Mouse (Mus musculus) lung, embryonic 15.5 days (tissue): ENCODE results near the gene Kank4. TPM values are rescaled to one million over a fixed set of nuclear protein-coding genes. Genes with fewer than 3 reads are reported as not detected.

ENCODE experiments used
- ATAC-seq: fragments of 200-750 bp; cut with Nextera tagmentation; 2 replicates; pipeline ENCODE4 v1.8.0; 2017; ENCODE audit warnings: moderate number of reproducible peaks, borderline replicate concordance; ENCODE audit not compliant: low FRiP score, low TSS enrichment; ENCODE audit errors: extremely low read depth
- H3K27ac ChIP-seq: fragments of 300-500 bp; sonication (generic); 2 replicates; pipeline ENCODE4 v1.5.1; 2015; ENCODE audit warnings: moderate library complexity, mild to moderate bottlenecking, inconsistent platforms
- H3K27me3 ChIP-seq: fragments of 300-500 bp; sonication (generic); 2 replicates; pipeline ENCODE4 v1.6.1; 2015; ENCODE audit warnings: inconsistent platforms
- H3K36me3 ChIP-seq: fragments of 300-500 bp; sonication (generic); 2 replicates; pipeline ENCODE4 v1.6.1; 2015; ENCODE audit warnings: inconsistent platforms
- H3K4me1 ChIP-seq: fragments of 300-500 bp; sonication (generic); 2 replicates; pipeline ENCODE4 v1.6.1; 2015; ENCODE audit warnings: inconsistent platforms
- H3K4me2 ChIP-seq: fragments of 300-500 bp; sonication (generic); 2 replicates; pipeline ENCODE4 v1.6.1; 2015; ENCODE audit warnings: inconsistent platforms, mild to moderate bottlenecking, moderate library complexity
- H3K4me3 ChIP-seq: fragments of 300-500 bp; sonication (generic); 2 replicates; pipeline ENCODE4 v1.5.1; 2015; ENCODE audit warnings: mild to moderate bottlenecking, inconsistent platforms
- H3K9ac ChIP-seq: fragments of 300-500 bp; sonication (generic); 2 replicates; pipeline ENCODE4 v1.6.1; 2015; ENCODE audit warnings: inconsistent platforms
- H3K9me3 ChIP-seq: fragments of 300-500 bp; sonication (generic); 2 replicates; pipeline ENCODE4 v1.6.1; 2016; ENCODE audit warnings: inconsistent platforms
- WGBS: fragments of 180-500 bp; shearing (Covaris S2); methylation state at CpG from one replicate; pipeline ENCODE4 v1.1.7; 2015; 5-methylcytosine and 5-hydroxymethylcytosine counted together
- polyA plus RNA-seq: library from polyadenylated mRNA; unstranded; fragments of >200 nt; fragmentation: Nextera tagmentation; extraction: Ambion mirVana; gene quantifications from 2 replicates; pipeline ENCODE4 v1.2.1, GENCODE M21; 2015

The Kank4 gene
- polyA plus RNA-seq, 1 experiment from 2014 or later: 3.7 TPM

- WGBS: 88% methylated on average over 9 of the region's 9 CpGs
- Histone ChIP-seq H3K9me3 (no peaks in the 10 kb centered on the region), H3K27ac (no peak overlapping the region), H3K4me1 (peaks cover 66% of the 10 kb centered on the region), H3K36me3 (no peaks in the 10 kb centered on the region), H3K4me2 (no peak overlapping the region), H3K27me3 (no peaks in the 10 kb centered on the region), H3K9ac (no peak overlapping the region), H3K4me3 (no peak overlapping the region)
- no peak for ATAC-seq
Observed at GRCm38 (mm10) chr4:98793486-98793885, 23.9 kb downstream of the Kank4 start.

- Histone ChIP-seq H3K27me3 (no peaks in the 10 kb centered on the region), H3K4me3 (no peak overlapping the region), H3K36me3 (no peaks in the 10 kb centered on the region), H3K4me2 (no peak overlapping the region), H3K9me3 (no peaks in the 10 kb centered on the region), H3K4me1 (peaks cover 41% of the 10 kb centered on the region), H3K9ac (no peak overlapping the region), H3K27ac (peak overlapping the region; percentile 82; the same call in 1 of the 2 replicates)
- 67% methylated on average over 1 of the region's 1 CpGs for WGBS
- no peak for ATAC-seq
Observed at GRCm38 (mm10) chr4:98790721-98791120, 26.6 kb downstream of the Kank4 start.

DNA sequence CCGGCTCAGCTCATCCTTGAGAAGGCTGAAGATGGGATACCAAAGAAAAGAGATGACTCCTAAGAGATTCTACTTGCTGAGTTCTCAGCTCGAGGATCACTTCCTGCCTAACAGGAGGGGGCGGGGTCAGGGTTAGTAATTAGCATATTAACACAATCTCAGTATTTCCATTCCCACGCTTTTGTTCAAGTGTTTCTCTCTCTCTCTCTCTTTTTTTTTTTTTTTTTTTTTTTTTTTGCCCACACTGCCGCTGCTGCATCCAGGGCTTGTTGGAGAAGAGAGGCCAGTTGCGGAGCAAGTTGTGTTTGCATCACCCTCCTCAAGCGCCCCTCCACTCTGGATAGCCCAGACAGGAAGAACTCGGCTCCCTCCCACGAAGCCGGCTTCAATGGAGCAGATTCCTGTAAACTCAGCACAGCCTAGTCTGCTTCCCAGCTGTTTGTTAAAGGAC lies 27.5 kb downstream of the Kank4 start:
- H3K4me3 ChIP-seq: peak overlapping the region; percentile 6
- peak; percentile 39; the same call in 1 of the 2 replicates for ATAC-seq
- H3K27ac ChIP-seq: peak overlapping the region; percentile 82
- no peaks in the 10 kb centered on the region for H3K27me3 ChIP-seq
- WGBS: under 1% methylated on average over 10 of the region's 10 CpGs
- H3K9ac ChIP-seq: no peak overlapping the region; the same call in 1 of the 2 replicates
- H3K9me3 ChIP-seq: no peaks in the 10 kb centered on the region
- H3K4me2 ChIP-seq: peak overlapping the region; percentile 51
- peaks cover 2% of the 10 kb centered on the region; the same call in 1 of the 2 replicates for H3K36me3 ChIP-seq
- H3K4me1 ChIP-seq: peaks cover 32% of the 10 kb centered on the region

DNA sequence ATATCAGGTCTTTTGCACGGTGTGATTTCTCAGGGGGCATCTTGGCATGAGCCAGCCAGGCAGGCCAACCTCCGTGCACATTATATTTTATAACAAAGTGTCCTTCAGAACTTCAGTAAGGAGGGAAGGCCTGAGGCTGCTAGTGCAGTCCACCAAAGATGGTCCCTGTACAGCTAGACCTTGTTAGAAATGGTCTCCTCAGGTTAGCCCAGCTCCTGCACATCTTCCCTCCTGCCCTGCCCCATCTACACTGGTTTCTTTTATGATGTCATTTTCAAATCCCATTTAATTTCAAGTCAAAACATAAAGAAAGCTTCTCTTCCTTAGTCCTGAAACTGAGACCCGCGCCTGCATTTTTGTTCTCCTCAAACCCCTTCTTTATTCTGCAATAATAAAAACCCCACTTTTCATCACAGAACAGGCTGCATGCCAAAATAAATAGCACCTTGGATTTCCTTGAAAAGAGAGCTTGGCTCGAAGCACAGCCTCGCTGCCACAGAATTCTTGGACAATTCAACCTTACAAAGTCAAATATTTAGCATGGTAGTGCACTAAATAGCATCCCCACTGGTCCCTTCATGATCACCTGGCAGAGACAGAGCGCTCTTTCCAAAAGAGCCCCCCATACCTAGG lies 28.1 kb downstream of the Kank4 start:
- Histone ChIP-seq H3K9ac (no peak overlapping the region), H3K27ac (peak overlapping the region; percentile 82)
- no peak; the same call in 1 of the 2 replicates for ATAC-seq

DNA sequence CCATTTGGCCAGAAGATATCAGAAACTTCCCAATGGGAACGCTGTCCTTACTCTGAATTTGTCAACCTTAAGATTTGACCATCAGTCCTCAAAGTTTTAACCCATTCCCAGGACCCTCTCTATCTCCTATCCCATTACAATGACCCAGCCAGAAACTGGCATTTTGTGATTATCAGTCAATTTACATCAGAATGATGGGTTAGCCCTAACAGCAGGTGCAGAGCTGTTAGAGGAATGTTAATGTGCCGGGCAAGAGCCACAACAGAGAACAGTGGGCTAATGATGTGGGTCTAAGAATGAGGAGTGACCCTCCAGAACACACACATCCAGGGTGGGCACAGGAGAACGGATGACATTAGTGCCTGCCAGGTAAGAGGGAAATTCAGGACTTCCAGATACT lies 31.1 kb downstream of the Kank4 start:
- Histone ChIP-seq H3K27me3 (no peaks in the 10 kb centered on the region), H3K4me1 (peaks cover 28% of the 10 kb centered on the region), H3K4me3 (no peak overlapping the region), H3K9me3 (no peaks in the 10 kb centered on the region), H3K4me2 (no peak overlapping the region), H3K27ac (no peak overlapping the region), H3K9ac (no peak overlapping the region), H3K36me3 (peaks cover 8% of the 10 kb centered on the region; the same call in 1 of the 2 replicates)
- ATAC-seq: no peak
- 53% methylated on average over 3 of the region's 3 CpGs for WGBS

More for the DNA sequence above, 28.1 kb downstream of the Kank4 start:
- peak overlapping the region; percentile 51 for H3K4me2 ChIP-seq
- H3K27me3 ChIP-seq: no peaks in the 10 kb centered on the region
- peak overlapping the region; percentile 6 for H3K4me3 ChIP-seq
- H3K9me3 ChIP-seq: no peaks in the 10 kb centered on the region
- H3K36me3 ChIP-seq: peaks cover 8% of the 10 kb centered on the region; the same call in 1 of the 2 replicates
- WGBS: 46% methylated on average over 7 of the region's 7 CpGs
- peaks cover 28% of the 10 kb centered on the region for H3K4me1 ChIP-seq

DNA sequence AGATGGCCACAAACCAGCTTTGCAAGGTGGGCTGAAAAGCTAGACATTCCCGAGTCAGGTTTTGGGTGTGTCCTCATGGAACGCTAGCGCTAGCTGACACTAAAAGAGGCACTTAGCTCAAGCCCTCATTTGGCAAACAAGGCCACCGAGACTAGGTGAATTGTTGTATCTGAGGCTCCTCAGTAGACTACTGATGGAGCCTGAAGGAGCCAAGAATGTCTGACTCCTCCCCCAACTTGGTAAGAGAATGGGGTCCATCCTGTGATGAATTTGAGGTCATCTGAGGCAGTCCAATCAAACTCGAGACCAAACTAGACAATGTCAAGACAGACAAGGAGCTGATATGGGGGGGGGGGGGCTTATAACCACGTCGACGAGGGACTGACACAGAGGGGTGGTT lies 31.5 kb downstream of the Kank4 start:
- Histone ChIP-seq H3K9me3 (no peaks in the 10 kb centered on the region), H3K4me1 (peaks cover 24% of the 10 kb centered on the region), H3K27me3 (no peaks in the 10 kb centered on the region), H3K36me3 (peaks cover 8% of the 10 kb centered on the region; the same call in 1 of the 2 replicates), H3K4me2 (no peak overlapping the region), H3K27ac (no peak overlapping the region; the same call in 1 of the 2 replicates), H3K9ac (no peak overlapping the region), H3K4me3 (no peak overlapping the region)
- no peak for ATAC-seq
- 40% methylated on average over 8 of the region's 8 CpGs for WGBS

DNA sequence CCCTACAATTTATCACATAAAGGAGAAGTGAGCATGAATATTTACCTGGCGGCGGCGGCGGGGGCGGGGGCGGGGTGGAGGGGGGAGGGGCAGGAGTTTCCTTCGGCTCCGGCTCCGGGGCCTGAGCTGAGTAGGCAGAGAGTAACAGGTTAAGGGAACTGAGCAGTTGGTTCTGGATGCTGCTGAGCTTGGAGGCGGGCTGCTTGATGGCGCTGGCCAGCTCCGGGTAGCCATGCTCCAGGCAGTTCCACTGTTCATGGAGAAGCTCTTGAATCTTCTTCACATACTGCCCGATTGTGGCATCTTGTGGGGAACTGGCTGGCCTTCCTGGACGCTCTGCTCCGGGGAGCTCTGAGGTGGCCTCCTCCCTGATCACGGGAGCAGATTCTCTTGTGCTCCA lies 39.1 kb downstream of the Kank4 start:
- Histone ChIP-seq H3K27me3 (no peaks in the 10 kb centered on the region), H3K4me1 (peaks cover 12% of the 10 kb centered on the region), H3K4me3 (no peak overlapping the region), H3K4me2 (no peak overlapping the region), H3K36me3 (peaks cover 12% of the 10 kb centered on the region; the same call in 1 of the 2 replicates), H3K9me3 (no peaks in the 10 kb centered on the region), H3K27ac (no peak overlapping the region), H3K9ac (no peak overlapping the region)
- ATAC-seq: no peak
- 28% methylated on average over 16 of the region's 16 CpGs for WGBS

- H3K4me3 ChIP-seq: no peak overlapping the region
- no peak overlapping the region for H3K9ac ChIP-seq
- no peaks in the 10 kb centered on the region for H3K9me3 ChIP-seq
- peaks cover 12% of the 10 kb centered on the region for H3K4me1 ChIP-seq
- no peak overlapping the region for H3K4me2 ChIP-seq
- H3K36me3 ChIP-seq: peaks cover 15% of the 10 kb centered on the region; the same call in 1 of the 2 replicates
- H3K27ac ChIP-seq: no peak overlapping the region
- no peaks in the 10 kb centered on the region for H3K27me3 ChIP-seq
- no peak for ATAC-seq
- 39% methylated on average over 6 of the region's 6 CpGs for WGBS
Observed at GRCm38 (mm10) chr4:98777464-98777863, 39.9 kb downstream of the Kank4 start.

DNA sequence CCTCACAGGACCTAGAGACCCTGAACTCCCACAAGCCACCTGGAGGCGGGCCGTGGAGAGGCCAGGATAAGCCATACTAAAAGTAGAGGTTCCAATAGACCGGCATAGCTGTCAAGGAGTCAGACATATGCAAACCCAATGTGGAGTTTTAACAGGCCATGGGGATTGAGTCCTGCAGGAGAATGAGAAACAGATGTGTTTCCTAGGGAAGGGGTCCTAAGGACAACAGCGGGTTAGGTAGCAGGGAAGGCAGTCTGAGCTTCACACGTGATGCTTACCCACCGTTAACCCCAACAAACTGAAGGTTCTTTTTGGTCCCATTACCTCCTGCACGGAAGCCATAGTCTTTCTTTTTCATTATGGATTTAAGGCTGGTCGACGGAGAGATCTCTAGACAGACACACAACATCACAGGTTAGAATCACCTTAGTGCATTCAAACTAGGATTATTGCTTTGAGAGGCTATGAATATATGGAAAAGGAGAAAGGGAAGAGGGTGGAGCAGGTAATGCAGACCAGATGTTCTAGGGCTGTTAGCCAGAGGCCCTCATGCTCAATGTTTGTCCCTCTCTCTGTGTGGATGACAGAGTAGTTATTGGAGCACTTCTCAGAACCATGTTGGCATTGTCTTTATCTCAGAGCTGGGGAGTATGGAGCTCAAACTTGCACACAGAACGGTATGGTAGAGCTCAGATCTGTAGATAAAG lies 40.5 kb downstream of the Kank4 start:
- 84% methylated on average over 10 of the region's 10 CpGs for WGBS
- Histone ChIP-seq H3K4me2 (no peak overlapping the region), H3K4me1 (peaks cover 12% of the 10 kb centered on the region), H3K9ac (no peak overlapping the region), H3K36me3 (peaks cover 17% of the 10 kb centered on the region), H3K27me3 (no peaks in the 10 kb centered on the region), H3K9me3 (no peaks in the 10 kb centered on the region), H3K4me3 (no peak overlapping the region), H3K27ac (no peak overlapping the region)
- ATAC-seq: no peak

GRCm38 (mm10) chr4:98773785-98774184 lies 43.6 kb downstream of the Kank4 start:
- peaks cover 26% of the 10 kb centered on the region for H3K36me3 ChIP-seq
- H3K9me3 ChIP-seq: no peaks in the 10 kb centered on the region
- no peaks in the 10 kb centered on the region for H3K27me3 ChIP-seq
- H3K4me1 ChIP-seq: peaks cover 12% of the 10 kb centered on the region
- WGBS: 86% methylated on average over 5 of the region's 5 CpGs
- no peak overlapping the region for H3K4me2 ChIP-seq
- no peak overlapping the region for H3K27ac ChIP-seq
- no peak for ATAC-seq
- H3K9ac ChIP-seq: no peak overlapping the region
- H3K4me3 ChIP-seq: no peak overlapping the region

DNA sequence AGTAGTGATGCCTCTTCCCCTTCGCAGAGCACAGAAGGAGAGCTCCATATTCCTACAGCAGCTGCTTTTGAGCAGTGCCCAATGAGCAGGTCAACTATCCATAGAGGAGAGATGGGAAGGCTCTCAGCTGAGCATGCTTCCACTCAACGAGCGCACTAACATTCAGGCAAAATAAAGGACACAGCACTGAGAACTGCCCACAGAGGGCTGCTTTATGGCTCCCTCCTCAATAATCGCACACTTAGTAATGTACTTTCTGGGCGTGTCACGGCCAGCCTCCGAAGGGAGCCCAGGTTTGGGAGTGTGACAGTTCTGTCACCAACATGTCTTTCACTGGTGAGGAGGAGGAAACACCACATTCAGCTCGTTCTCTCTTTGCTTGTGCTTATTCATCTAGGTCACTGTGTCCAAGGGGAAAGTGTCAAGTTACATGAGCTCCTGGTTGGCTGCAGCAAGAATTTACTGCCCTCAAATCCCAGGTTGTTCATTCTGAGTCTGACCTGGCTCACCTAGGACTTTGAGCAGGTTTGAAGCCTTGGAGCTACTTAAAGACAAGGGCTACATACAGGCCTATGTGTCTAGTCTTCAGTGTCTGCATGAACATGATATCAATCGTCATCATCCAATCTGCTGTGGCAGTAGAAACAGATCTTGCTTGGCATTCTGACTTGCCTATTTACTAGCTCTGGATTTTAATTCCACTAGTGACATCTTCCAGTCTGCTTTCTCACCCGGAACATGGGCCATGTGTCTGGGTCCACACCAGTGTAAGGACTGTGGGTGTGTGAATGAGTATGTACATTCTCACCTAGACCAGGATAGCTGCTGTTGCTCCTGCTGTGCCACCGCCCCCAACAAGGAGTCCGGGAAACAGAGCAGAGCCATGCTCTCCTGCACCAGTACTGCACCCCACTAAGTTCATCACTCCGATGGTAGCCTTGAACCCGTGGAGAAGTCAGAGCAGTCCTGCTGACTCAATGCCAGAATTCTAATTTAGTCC lies 49.9 kb downstream of the Kank4 start:
- ATAC-seq: no peak
- Histone ChIP-seq H3K9ac (no peak overlapping the region), H3K36me3 (peaks cover 36% of the 10 kb centered on the region), H3K4me3 (no peak overlapping the region), H3K4me2 (no peak overlapping the region), H3K27me3 (no peaks in the 10 kb centered on the region), H3K4me1 (no peaks in the 10 kb centered on the region), H3K27ac (no peak overlapping the region), H3K9me3 (no peaks in the 10 kb centered on the region)
- 65% methylated on average over 14 of the region's 14 CpGs for WGBS
